Mouse (Mus musculus): ENCODE results near the gene Fam81a. TPM values are rescaled to one million over a fixed set of nuclear protein-coding genes. Genes with fewer than 3 reads are reported as not detected.

The Fam81a gene
- total RNA-seq (2021), result 3.4 and 3.5 TPM in 2 replicates
- long read RNA-seq, experiment 1, partial matches to known transcripts, result 0 of 3 reads
- long read RNA-seq, experiment 1, other reads (novel, unspliced or antisense), result 0 of 3 reads
- long read RNA-seq, experiment 2, partial matches to known transcripts, result 0 of 2 reads
- long read RNA-seq, experiment 2, other reads (novel, unspliced or antisense), result 0 of 2 reads

DNA sequence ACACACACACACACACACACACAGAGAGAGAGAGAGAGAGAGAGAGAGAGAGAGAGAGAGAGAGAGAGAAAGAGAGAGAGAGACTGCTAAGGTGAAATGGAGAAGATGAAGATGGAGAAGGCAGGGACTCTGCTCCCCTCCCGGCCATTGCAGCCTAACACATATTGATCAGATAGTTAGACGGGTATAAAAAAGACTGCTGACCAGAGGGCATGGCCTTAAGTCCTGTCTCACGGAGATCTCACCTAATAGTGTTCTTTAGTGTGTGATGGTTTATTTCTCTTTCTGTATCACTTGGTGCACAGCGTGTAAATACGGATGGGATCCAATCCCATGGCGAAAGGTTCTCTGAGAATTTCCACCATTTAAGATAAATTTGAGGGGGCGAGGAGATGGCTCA is at the start of gene Fam81a:
Gene Fam81a (minus strand): TSS at position 101 of the 400 bp plus-strand sequence.
- DNase-seq, result no peak

DNA sequence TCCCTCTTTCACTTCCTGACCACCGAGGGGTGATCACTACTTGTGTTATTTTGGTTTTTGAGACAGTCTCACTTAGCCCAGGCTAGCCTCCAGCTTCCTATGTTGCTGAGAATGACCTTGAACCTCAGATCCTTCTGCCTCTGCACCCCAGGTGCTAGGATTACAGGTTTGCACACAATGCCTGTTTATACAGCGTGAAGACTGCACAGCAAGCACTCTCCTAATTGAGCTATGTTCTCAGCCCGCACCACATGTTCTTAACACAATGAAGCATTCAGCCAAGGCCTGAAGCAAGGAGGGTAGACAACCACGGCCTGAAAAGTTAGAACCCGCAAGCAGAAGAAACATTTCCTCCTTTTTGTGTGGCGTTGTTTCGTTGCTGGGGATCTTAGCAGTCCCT is 40.3 kb upstream of the Fam81a start:
- DNase-seq, result no peak

DNA sequence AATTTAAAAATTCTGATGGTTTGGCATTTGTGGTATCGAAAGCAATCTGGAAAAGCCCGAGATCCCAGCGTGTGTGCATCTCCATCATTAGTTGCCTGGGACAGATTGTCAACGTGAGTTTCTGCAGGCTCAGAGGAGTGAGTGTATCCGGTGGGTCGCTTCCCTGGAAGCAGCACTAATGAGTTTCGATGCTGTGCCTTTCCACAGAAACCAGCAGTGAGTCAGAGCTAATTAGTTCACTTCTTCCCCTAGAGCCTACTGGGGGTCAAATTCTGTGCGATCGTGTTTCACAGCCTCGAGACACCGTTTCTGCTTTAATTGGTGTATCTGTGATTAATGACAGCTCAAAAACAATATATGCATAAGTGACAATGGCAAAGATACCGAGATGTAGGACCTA is 39.4 kb upstream of the Fam81a start:
- DNase-seq, result no peak

DNA sequence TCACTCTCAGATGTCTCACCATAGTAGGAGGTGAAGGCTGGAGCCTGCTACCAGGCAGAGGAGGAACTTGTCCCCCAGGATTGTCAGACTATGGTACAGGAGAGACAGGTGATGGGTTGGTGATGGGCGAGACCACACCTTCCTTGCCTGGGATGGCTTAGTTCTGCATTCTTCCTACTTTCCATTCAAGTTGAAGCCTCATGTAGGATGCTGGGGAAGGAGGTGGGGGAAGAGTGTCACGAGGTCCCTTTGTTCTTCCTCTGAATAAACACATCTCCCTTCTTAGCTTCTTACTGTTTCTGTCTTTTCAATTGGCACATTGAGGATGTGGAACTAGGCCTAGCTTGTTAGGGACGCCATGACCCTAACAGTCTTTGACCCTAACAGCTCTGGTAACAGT is 33.9 kb upstream of the Fam81a start:
- no peak for DNase-seq

DNA sequence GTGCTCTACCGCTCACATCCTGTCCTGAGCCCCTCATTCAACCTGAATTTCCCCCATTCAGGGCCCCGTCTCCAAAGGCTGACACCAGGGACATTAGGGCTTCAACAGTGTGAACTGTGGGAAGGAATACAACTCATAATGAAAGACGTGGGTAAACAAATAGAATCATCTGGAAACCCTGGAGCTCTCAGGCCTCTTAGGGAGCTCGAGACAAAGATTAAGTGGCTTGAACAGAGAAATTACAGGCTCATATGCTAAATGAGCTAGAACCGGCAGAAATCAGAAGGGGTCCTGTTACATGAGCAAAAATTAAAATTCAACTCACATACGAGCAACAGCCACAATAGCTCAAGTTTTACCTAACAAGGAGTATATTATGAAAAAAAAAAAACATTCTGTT is 32.5 kb upstream of the Fam81a start:
- no peak for DNase-seq

DNA sequence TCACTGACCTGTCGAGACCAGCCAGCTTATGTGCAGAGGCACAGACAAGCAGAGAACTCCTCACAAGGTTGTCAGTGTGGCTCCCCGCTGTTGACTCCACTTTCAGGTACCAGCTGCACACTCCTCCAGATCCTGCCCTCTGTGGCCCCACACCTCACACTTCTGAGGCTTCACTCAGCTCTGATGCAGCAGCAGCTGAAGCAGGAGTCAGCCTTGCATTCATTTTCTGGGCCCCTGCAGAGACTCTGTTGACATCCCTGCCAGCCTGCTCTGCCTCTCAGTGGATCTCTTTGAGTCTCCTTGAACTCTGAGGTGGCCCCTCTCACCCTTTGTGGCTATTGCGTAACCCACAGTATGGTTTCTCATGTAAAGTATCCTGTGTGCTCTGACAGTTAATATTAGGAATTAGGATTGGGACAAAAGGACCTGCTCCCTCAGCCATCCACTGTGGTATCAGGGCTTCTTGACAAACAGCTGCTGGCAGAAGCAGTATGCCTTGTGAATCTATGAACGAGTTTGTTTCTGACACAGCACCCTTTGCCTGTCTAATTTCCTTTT is 32.0 kb upstream of the Fam81a start:
- no peak for DNase-seq

- DNase-seq, result peak; percentile 8
Observed at GRCm38 (mm10) chr9:70168973-70169372, 26.6 kb upstream of the Fam81a start.

- DNase-seq, result no peak
Observed at GRCm38 (mm10) chr9:70160071-70160470, 17.7 kb upstream of the Fam81a start.

GRCm38 (mm10) chr9:70147618-70148017 is 5.3 kb upstream of the Fam81a start:
- no peak for DNase-seq

DNA sequence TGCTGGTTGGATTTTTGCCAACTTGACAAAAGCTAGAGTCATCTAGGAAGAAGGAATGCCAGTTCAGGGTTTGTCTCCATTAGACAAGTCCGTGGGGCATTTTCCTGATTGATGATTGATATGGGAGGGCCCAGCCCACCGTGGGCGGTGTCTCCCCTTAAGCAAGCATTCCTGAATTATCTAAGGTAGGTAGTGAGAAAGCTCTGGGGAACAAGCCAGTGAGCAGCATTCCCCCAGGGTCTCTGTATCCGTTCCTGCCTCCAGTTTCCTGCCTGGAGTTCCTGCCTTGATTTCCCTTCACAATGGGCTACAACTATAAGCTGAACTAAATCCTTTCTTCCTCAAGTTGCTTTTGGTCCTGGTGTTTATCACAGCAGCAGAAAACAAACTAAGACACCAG is 3.1 kb upstream of the Fam81a start:
- DNase-seq, result no peak

DNA sequence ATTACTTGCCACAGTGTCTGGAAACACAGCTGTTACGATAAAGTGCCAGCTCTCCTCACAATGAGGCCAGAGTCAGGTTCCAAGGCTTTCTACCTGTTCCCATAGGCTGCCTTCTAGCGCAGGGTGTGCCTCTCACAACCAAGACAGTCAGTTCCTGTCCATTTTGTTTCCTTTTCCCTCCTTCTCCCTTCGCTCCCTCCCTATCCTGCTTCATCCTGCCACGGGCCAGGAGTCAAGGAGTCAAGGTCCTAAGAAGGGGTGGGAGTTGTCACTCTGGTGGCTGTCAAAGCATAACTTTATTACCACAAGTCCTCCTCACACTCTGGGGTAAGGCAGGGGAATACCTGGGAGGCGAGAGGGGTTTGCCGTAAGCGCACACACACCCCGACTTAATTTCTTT is 966 bp upstream of the Fam81a start:
- DNase-seq, result no peak

- no peak for DNase-seq
Observed at GRCm38 (mm10) chr9:70141885-70142326, 454 bp downstream of the Fam81a start.

DNA sequence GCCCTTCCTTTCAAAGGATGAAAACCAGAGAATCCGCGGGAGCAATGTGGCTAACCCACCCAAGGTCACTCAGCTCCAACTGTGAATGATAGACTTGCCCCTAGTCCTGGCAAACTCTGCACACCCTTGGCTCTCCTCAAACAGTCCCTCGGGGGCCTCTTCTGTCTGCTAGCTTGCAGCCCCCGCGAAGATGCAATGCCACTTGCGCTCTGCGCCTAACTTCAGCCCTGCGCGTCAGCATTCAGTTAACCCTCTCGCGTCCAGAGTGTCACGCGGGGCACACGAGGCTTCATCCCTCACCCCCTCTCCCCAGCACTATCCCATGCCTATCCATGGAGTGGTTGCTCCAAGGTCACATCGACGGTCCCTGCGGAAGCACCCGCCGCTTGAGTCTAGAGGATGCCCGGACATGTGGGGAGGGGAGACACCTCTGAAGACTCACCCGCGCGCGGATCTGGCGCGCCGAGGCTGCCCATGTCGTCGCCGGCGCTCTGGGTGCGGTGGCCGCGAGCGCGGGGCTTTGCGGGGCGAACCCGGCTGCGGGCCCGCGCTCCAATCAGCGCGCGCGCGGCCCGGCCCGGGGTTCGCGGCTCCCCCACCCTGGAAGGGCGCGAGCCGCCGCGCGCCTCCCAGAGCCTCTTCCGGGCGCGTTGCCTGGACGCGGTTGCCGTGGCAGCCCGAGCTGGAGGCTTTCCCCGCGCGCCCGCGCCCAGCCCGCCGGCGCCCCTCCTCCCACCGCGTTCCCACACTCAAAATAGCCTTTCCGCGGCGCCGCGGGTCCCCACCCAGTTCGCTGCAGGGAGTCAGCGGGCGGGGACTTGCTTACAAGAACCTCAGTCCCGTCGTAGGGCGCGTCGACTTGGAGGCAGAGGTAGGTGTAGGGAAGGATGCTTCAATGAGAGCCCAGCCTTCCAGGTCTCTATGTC is 1.2 kb downstream of the Fam81a start:
- peak; percentile 78 for DNase-seq

DNA sequence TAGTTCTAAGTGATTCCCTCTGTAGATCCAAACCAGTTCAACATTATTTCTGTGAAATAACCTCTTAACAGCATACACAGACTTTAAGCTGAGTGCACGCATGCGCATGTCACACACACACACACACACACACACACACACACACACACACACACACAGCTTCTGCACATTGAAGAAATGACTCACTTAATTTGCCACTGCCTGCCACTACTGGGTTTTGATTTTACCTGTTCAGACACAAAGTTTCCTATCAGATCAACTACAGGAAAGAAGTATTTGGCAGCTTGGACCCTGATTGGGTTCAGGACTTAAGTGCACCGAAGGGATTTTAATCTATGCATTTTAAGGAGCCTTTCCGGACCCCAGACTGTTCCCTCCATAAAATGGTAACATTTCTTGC is 2.0 kb downstream of the Fam81a start:
- DNase-seq, result no peak

- DNase-seq, result no peak
Observed at GRCm38 (mm10) chr9:70139331-70139885, 3.0 kb downstream of the Fam81a start.

GRCm38 (mm10) chr9:70138511-70138910 is 3.8 kb downstream of the Fam81a start:
- DNase-seq, result no peak

DNA sequence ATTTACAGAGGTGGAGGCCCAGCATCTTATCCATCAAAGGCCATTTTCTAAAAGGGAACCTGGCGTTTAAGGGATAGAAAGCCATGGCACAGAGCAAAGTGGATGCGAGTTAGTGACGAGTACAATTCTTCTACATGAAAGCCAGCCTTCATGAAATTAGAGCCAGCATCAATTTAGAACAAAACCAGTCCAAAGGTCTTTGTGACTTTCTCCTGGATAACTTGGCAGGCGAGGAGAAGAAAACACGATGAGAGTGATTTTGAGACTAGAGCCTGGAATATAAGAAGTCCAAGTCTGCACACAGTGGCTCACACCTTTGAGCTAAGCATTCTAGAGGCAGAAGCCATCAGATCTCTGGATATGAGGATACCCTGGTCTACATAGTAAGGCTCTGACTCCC is 4.4 kb downstream of the Fam81a start:
- no peak for DNase-seq

- DNase-seq, result no peak
Observed at GRCm38 (mm10) chr9:70135186-70135585, 7.2 kb downstream of the Fam81a start.

GRCm38 (mm10) chr9:70134716-70135115 is 7.6 kb downstream of the Fam81a start:
- peak; percentile 54 for DNase-seq

DNA sequence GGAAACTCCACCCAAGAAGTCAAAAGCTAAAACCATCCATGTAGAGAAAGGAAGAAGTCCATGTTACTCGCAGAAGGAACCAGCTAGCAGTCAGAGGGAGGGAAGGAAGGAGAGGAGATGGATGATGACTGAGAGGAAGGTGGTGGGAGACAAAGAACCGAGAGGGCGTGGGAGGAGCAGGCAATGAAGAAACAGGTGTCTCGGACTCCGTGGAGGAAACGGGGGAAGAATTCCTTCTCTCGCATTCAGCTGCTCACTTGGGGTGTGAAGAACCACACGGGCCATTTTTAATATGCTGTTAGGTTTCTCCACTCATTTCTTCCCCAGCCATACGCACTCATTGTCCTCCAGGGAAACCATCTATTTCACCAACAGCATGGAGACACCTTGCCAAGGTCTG is 8.1 kb downstream of the Fam81a start:
- no peak for DNase-seq

DNA sequence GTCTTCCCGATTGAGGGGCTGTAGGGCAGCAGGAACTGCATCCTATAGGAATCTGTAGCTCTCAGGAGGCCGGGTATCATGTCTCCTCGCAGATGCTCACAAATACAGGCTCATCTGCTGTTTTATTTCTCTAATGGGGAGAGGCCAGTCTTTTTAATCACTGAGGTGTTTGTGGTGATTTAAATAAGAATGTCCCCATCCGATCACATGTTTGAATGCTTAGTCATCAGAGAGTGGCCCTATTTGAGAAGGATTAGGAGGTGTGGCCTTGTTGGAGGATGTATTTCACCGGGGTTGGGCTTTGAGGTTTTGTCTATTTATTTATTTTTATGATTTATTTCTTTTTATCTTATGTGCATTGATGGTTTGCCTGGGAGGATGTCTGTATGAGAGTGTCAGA is 11.6 kb downstream of the Fam81a start:
- DNase-seq, result no peak

DNA sequence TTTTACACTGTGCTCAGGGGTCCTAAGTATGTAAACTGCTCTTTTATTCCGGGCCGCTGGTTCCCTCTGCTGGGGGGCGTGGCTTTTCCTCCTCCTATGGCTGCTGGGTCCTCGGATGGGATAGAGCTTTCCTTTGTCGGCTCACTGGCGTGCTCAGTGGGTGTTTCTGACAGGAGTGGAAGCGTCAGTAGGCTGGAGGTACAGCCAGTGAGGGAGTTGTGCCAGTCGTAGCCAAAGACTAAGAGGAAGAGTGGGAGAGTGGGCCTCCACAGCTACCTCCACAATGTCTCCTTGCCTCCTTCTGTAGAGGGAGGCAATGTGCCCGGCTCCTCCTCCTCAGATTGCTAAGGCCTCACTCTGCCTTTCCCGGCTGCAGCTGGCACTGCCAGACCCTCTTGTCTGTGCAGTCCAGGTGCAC is 30.5 kb downstream of the Fam81a start:
- peak; percentile 14 for DNase-seq

- no peak for DNase-seq
Observed at GRCm38 (mm10) chr9:70110871-70111270, 31.5 kb downstream of the Fam81a start.

All from adrenal gland, postnatal 14 days (tissue).